Mouse (Mus musculus) T-helper 17 cell (primary cell): ENCODE measurements around the gene Fancg.

Experiments used
- in situ Hi-C, 2 experiments: fragments of 300-600 bp; cut with MboI, MseI; formaldehyde crosslinking; loops; 1 replicate in 1 of 2; 2 replicates in 1 of 2; pipeline ENCODE4 v1.15.1; 2025; ENCODE audit warnings: high pct_unique_total_duplicates in 2 of 2

Fancg gene

DNA sequence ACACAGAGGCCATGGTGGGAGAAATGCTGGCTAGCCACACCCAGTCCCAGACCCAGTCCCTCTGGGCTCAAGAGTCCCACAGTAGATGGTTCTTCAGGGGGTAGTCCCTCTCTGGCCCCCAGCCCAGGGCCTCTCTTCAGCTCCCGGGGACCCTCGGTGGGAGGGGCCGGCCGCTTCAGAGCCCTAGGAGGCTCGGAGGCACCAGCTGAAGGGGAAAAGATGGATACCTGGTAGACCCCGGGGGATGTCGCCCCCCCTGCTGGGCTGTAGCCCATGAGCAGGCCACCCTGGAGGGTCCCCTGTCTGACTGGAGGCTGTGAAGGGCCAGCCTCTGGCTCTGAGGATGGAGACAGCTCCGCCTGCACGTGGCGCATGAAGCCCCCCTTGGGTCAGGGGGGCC lies 26.1 kb upstream of the Fancg start:
- in situ Hi-C loops, result loop anchor here in 1 of 2 experiments (10.0 kb wide), 2 partner anchors 448 to 1302 kb away; partner anchors contain the start of genes Arid3c and Sit1

DNA sequence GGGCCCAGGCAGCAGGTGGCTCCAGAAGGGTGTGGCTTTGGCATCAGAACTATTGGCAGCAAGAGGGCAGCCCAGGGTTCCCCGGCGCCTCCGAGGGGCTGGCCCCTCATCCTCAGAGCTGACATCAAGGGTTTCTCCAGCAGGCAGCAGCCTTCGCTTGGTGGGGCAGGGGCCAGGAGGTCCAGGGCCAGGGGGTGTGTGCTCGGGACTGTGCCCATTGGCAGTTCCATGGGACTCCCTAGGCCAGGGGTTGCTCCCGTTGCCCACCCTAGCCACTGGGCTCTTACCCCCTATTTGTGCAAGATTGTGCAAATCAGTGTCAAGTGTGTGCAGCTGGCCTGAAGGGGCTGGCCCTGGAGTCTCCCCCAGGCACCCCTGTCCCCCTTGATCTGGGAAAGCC lies 25.5 kb upstream of the Fancg start:
- in situ Hi-C loops, result loop anchor here in 1 of 2 experiments (10.0 kb wide), 2 partner anchors 449 to 1301 kb away; partner anchors contain the start of genes Arid3c and Sit1

DNA sequence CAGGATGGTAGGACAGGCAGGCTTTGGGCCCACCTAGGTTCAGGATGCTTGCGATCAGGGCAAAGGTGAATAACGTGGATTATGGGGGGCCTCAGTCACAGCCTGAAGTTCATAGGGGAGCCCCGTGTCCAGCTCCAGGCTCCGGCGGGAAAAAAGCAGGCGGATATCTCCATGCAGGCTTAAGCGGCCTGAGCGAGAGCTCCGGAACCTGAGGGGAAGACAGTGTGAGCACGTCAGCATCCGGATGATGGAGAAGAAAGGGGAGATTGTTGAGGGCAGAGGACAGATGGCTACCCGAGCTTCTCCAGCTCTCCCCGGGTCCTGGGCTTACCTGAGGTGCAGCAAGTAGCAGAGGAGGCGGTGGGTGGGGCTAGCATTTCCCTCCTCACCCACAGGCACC lies 23.2 kb upstream of the Fancg start:
- in situ Hi-C loops, result loop anchor here in 1 of 2 experiments (10.0 kb wide), 2 partner anchors 451 to 1299 kb away; partner anchors contain the start of genes Arid3c and Sit1

DNA sequence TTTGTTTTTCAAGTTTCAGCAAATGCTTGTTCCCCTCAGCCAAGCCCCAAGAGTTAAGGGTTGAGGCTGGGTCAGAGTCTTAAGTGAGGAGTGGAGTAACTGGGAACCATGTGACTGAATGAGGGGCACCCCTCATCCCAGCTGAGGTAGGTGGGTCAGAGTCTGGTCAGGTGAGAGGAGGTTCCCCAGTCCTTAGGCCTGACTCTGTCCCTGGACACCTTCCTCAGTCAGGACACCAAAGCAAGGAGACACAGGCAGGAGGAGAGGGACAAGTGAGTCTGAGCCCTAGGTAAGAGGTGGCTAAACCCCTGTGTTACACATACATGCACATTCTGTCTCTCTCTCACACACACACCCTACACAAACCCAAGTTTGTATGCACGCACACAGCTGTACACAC lies 22.2 kb upstream of the Fancg start:
- in situ Hi-C loops, result loop anchor here in 1 of 2 experiments (10.0 kb wide), 2 partner anchors 452 to 1298 kb away; partner anchors contain the start of genes Arid3c and Sit1

DNA sequence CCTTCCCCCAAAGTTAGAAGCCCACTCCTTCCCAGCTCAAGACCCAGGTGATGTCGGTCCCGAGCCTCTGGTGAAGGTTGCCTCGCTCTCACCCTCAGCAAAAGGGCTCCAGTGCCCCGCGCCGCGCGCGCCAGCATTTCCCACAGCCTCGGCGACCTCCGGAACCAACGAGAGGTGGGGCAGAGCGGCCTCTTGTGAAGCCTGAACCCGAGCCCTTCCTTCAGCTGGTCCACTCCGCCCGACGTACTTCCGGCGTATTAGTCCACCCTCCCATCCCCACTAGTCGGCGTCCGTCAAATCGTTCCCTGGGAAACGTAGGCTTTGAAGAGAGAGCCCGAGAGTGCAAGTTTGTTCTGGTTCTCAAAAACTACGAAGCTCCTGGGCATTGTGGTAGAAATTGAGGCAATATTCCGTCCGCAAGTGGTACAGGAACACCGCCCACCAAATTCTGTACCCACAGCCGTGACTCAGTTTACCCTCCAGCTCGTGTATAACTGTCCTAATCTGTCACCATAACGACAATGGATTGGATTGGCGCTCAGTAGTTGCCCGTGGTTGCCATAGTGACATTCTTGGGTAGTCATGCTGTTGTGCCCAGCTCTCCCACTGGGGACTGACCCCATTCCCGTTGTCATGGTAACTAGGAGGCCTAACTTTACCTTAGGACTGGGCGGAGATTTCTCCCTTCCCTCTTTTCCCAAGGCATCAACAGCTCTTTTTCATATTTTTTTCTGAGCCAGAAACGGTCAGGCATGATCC lies 21.1 kb upstream of the Fancg start, which contains the start of gene Stoml2:
Gene Stoml2, minus strand, starts transcription at position 474 of the 759 bp plus-strand sequence.
- in situ Hi-C loops, result loop anchor here in 1 of 2 experiments (10.0 kb wide), 2 partner anchors 453 to 1297 kb away; partner anchors contain the start of genes Arid3c and Sit1

DNA sequence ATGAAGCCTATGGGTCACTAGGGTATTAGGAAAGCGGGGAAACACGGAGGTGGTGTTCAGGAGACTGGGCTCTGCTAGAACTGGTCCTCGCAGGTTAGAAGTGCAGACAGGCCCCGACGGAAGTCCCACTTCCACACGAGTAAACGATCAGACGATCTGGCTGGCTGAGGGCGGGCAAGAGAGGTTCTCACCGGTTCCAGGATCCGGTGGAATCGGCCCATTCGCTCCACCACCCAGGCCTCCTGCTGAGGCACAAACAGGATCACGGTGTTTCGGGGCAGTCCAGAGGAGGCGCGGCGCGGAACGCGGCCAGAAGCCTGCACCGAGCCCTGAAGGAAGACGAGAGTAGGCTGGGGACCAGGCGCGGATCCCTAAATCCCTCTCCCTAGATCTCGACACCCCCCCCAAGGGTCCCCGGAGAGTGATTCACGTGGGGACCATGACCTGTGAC lies 20.5 kb upstream of the Fancg start:
- in situ Hi-C loops, result loop anchor here in 1 of 2 experiments (10.0 kb wide), 2 partner anchors 454 to 1296 kb away; partner anchors contain the start of genes Arid3c and Sit1

DNA sequence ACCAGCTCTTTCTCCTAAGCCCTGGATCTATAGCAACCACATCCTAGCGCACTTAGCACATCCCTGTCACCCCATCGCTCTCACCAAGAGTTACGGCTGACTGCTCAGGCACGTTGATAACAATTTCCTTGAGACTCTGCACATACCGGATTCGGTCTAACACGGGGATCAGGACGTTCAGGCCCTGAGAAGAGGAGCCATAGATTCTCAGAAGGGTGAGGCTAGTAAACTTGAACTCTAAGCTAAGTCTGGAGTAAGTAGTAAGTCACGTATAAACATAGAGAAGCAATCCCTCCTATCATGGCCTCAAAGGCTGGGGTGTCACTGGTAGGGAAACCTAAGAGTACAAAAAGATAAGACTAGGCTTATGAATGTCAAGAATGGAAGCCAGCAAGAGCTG lies 20.0 kb upstream of the Fancg start:
- in situ Hi-C loops, result loop anchor here in 1 of 2 experiments (10.0 kb wide), 2 partner anchors 454 to 1296 kb away; partner anchors contain the start of genes Arid3c and Sit1

DNA sequence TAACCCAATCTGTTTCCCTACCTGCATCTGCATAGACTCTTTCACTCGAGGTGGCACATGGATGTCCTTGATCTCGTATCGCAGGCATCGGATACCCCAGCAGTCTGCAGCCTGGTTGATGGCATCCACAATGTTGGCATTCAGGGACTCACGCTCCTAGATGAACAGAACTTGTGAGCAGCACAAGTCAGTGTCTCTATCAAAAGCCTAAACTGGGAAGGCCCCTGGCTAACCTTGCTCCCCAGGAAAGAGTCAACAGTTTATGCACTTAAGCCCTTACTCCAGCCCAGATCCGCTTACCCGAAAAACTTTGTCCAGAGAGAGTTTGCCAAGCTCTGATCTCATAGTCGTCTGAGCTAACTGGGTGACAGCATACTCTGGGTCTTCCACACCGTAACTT lies 19.4 kb upstream of the Fancg start:
- in situ Hi-C loops, result loop anchor here in 1 of 2 experiments (10.0 kb wide), 2 partner anchors 455 to 1295 kb away; partner anchors contain the start of genes Arid3c and Sit1

DNA sequence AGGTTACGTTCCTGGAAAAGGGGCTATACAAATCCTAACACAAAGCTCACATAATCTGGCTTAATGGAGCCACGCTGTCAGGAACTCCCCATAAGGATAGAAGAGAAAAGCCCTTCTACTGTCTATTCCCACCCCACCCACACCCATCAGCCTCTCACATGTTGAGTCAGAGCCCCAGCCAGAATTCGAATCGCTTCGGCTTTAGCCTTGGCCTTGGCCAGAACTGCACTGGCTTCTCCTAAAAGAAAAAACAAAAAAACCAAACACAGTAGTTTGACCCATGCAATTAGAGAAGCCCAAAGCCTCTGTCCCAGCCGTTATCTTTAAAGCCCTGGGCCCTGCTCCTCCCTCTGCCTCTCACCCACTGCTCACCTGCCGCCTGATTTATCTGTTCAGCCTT lies 18.8 kb upstream of the Fancg start:
- in situ Hi-C loops, result no loop called here

DNA sequence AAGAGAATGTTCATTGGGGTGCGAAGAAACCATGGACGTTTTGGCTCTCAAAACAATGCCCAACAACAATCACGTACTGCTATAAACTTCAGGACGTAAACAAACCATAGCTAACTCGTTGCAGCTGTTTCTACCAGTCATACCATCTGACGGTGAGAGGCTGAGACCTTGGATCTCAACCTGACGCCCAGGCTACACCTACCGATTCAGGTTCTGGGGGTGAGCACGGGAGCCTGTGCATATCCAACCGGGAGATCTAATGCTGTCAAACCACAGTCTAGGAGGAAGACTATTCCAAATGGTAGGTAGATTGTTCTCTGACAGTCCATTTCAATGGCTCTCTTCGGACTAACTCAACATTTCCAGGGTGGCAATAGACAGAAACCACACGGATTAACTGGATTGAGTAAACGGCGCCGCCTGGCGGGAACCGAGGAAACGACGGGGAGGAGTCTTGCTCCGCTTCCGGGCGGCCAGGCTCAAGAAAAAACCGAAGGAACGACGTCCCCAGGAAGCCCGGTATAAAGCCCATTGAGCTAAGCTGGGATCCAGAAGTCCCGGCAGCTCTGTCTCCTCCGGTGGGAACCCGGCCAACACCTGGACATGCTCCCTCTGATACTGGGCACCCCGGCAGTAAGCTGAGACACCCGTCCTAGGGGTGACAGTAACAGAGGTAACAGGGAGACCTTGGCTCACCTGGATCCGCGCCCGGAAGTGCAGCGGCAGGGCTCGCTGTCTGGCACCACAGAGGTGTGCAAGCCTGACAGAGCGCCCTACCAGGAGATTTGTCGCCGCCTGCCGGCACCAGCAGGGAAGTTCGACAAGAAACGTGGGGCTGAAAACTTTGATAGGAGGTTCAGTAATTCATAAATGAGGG lies 15.0 kb upstream of the Fancg start, which contains the start of gene Pigo:
Gene Pigo, minus strand, starts transcription at position 736 of the 877 bp plus-strand sequence.
- in situ Hi-C loops, result no loop called here

DNA sequence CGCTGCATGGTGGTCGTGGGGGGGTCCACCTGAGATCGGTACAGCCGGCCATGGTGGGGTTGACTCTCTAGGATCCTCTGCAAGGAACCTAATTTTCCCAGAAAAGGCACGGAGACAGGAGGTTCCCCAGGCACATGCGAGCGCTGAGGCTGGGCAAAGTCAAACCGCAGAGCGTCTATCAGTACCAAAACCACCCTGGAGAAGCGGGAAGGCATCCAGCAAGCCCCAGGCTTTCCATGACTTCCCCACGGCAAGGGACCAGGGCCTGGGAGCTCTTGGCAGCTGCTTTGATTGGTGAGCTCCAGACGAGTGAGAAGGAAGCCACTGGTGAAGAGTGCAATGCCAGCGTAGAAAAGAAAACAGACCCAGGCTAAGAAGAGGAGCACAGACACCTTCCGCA lies 14.4 kb upstream of the Fancg start:
- in situ Hi-C loops, result loop anchor here in 1 of 2 experiments (5.0 to 25.0 kb wide), 2 partner anchors 413 to 543 kb away; partner anchors contain the start of genes Fam166b and Tesk1

DNA sequence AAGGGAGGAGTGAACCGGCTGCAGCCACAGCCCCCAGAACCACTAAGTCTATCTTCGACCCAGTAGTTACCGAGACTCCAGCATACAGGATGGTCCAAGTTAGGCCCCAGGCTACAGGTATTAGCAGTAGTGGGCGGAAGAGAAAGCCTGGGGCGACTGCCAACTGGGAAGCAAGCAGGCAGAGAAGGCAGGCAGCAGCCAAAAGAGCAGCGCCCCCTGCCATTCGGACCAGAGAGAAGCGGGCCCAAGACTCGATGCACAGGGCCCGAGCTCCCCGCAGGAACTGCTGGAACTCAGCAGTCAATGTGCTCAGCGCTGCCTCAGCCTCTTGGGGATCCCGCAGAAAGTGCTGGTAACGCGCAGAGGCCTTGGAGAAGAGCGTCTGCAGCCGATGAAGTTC lies 11.0 kb upstream of the Fancg start:
- in situ Hi-C loops, result loop anchor here in 1 of 2 experiments (5.0 to 25.0 kb wide), 2 partner anchors 416 to 546 kb away; partner anchors contain the start of genes Fam166b and Tesk1

DNA sequence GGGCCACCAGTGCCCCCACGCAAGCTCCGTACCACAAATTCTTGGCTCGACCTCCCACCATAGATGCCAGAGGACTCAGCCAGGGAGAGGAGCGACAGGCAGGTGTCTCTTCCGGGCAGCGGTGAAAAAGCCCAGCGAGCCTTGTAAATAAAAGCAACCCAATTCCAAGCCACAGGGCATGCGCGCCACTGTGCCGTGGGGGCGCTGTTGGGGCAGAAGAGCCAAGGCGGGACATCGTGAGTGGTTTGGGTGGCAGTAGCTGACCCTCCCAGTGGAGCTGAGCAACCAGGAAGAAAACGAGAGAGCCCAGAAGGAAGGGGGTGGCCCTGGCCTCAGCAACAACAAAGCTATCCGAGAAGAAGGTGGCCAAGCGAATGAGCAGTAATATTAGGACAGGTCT lies 10.6 kb upstream of the Fancg start:
- in situ Hi-C loops, result loop anchor here in 1 of 2 experiments (5.0 to 25.0 kb wide), 2 partner anchors 416 to 546 kb away; partner anchors contain the start of genes Fam166b and Tesk1

DNA sequence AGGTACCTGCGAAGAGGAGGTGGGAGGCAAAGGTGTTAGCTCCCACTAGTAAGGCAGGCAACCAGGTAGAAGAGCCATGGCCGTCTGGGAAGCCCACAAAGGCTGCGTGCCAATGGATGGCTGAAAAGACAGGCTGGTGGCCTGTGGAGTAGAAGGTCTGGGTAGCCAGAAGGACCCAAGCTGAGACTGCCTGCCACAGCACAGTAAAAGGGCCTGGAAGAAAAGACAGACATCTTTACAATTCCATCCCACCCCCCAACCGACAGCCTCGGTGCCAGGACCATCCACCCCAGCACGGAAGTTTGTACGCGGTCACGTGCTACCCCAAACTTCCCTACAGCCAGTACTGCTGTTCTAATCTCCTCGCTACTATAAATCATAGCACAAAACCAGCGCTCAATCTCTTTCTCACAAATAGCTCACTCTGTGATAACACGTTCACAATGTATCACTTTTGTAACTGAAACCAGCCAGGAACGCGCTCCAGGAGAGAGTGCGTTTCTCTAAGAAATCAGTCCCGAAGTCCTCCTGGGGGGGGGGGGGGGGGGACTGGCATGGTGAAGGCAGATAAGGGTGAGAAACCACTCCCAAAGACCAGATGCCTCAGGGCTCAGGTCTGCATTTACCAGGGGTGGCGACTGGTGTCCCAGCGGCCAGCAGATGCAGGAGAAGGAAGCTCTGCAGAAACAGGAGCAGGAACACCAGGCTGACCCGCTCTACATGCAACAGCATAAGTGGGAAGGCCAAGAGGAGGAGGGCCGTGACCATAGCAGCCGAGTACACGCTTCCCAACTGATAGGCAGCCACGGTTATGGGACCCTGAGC lies 9.5 kb upstream of the Fancg start:
- in situ Hi-C loops, result loop anchor here in 1 of 2 experiments (5.0 to 25.0 kb wide), 2 partner anchors 417 to 547 kb away; partner anchors contain the start of genes Fam166b and Tesk1

DNA sequence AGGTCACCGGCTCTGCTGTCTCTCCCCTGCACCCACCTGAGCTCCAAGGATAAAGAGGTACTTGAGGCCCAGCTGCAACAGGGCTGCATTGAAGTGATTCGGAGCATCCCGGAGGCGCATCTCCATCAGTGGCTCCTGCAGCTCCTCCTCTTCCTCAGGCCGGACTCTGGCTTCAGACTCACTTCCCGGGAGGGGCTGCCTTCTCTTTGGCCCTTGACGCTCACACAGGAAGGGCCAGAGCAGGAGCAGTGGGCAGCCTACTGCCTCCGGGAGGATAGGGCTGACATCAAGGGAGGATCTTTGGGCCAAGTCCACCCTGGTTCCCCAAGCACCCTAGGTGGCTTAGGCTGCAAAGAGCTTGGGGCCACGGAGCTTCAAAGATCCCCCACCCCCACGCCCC lies 8.9 kb upstream of the Fancg start:
- in situ Hi-C loops, result loop anchor here in 1 of 2 experiments (25.0 kb wide), 1 partner anchor 418 kb away; the partner anchor contains the start of genes Fam166b and Tesk1

DNA sequence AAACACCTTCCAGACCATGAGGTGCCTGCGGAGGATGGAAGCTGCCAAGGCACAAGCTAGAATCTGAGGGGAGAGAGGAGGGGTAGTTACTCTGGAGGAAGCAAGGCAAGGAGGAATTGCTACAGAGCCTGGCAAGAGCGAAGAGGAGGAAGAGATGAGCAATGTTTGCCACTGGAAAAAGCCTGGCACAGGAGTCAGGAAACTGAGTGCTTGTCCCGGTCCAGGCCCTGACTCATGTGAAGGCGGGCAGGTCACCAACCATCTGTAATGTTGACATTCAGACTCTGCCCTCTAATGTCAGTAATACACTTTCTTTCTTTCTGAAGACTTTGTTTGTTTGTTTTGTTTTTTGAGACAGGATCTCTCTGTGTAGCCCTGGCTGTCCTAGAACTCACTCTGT lies 7.8 kb upstream of the Fancg start:
- in situ Hi-C loops, result loop anchor here in 1 of 2 experiments (25.0 kb wide), 1 partner anchor 419 kb away; the partner anchor contains the start of genes Fam166b and Tesk1

DNA sequence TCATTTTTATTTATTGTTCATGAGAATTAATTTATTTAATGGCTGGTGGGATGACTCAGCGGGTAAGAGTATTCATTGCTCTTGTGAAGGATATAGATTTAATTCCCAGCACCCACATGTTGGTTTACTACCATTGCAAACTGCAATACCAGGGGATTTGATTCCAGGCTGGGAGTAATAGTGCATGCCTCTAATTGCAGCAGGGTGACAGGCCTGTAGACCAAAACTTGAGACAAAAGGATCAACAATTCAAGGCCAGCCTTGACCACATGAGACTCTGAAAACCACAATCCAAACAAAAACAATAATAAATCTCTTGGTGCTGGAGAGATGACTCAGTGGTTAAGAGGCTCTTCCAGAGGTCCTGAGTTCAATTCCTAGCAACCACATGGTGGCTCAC lies 1.8 kb upstream of the Fancg start:
- in situ Hi-C loops, result loop anchor here in 1 of 2 experiments (25.0 kb wide), 1 partner anchor 425 kb away; the partner anchor contains the start of genes Fam166b and Tesk1

DNA sequence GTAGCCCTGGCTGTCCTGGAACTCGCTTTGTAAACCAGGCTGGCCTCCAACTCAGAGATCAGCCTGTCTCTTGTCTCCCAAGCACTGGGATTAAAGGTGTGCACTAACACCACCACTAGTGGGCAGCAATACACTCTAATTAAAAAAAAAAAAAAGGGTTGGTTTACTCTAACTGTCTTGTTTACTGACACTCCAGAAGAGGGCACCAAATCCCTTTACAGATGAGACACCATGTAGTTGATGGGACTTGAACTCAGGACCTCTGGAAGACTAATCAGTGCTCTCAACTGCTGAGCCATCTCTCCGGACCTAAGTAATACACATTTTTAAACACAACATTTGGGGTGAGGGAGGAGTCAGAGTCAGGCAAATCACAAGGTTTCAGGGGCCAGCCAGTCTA lies 4.5 kb downstream of the Fancg start:
- in situ Hi-C loops, result loop anchor here (10.0 to 25.0 kb wide), 2 partner anchors 432 to 559 kb away; partner anchors contain the start of genes Creb3 (in 1 of the 2), Fam166b (in 1 of the 2), Tesk1 (in 1 of the 2) and Tln1 (in 1 of the 2)

DNA sequence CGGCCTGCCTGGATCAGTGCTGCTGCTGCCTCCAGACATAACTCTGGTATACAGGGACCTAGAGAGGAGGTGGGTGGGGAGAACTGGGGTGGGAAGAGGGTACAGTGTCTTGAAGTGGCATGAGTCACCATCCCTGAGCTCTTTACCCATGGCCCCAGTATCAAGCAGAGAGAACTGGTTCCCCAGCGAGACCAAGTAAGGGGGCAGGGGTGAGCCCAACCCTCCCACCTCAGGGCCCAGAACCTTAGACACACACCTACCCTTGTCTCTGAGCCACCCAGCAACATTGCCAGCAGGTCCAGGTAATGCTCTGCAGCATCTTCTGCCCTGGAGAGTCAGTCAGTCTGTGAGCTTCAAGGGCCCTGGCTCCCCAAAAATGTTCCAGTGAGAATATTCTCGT lies 5.4 kb downstream of the Fancg start:
- in situ Hi-C loops, result loop anchor here (10.0 to 25.0 kb wide), 2 partner anchors 432 to 560 kb away; partner anchors contain the start of genes Creb3 (in 1 of the 2), Fam166b (in 1 of the 2), Tesk1 (in 1 of the 2) and Tln1 (in 1 of the 2)
